Mouse (Mus musculus) megakaryocyte-erythroid progenitor cell, adult 5-6 weeks (primary cell): ENCODE results near the gene Tspan18. TPM values are rescaled to one million over a fixed set of nuclear protein-coding genes. Genes with fewer than 3 reads are reported as not detected.
A peak's percentile ranks its signal among the peaks of the same experiment; 100 is the strongest.

Experiments used
- ATAC-seq: replicated peaks from 2 replicates; pipeline ENCODE4 v1.8.0; 2016; ENCODE audit warnings: mild to moderate bottlenecking, inconsistent platforms; ENCODE audit not compliant: severe bottlenecking, poor library complexity, low FRiP score, low TSS enrichment
- total RNA-seq, 2 experiments: library from RNA; stranded (forward) in 1 of 2; stranded (reverse) in 1 of 2; fragments of 200-1000, 215-1000 nt in 1 of 2; fragments of >200 nt in 1 of 2; fragmentation: Nextera tagmentation in 1 of 2; gene quantifications; 2 replicates each; pipeline ENCODE4 v1.2.3; 2014 to 2017

The Tspan18 gene
- total RNA-seq, 2 experiments from 2014 or later = 4.1 TPM; not detected in 1

- no peak for ATAC-seq
Measured at GRCm38 (mm10) chr2:93193806-93194205, 140.5 kb downstream of the Tspan18 start.

GRCm38 (mm10) chr2:93192671-93193080, 141.6 kb downstream of the Tspan18 start:
- no peak for ATAC-seq

GRCm38 (mm10) chr2:93192182-93192560, 142.1 kb downstream of the Tspan18 start:
- no peak for ATAC-seq

- ATAC-seq = no peak
Measured at GRCm38 (mm10) chr2:93191488-93192181, 142.7 kb downstream of the Tspan18 start.

GRCm38 (mm10) chr2:93190771-93191487, 143.4 kb downstream of the Tspan18 start:
- no peak for ATAC-seq

GRCm38 (mm10) chr2:93188761-93189458, 145.4 kb downstream of the Tspan18 start:
- no peak for ATAC-seq

GRCm38 (mm10) chr2:93188020-93188760, 146.1 kb downstream of the Tspan18 start:
- ATAC-seq = no peak

GRCm38 (mm10) chr2:93187323-93187996, 146.8 kb downstream of the Tspan18 start, which contains the start of gene Trp53i11:
Trp53i11 (plus strand) TSS chr2:93187548.
- ATAC-seq = peak; percentile 75

GRCm38 (mm10) chr2:93182859-93183258, 151.4 kb downstream of the Tspan18 start:
- ATAC-seq = no peak

GRCm38 (mm10) chr2:93180077-93180844, 154.0 kb downstream of the Tspan18 start:
- ATAC-seq = 0 out of 2 replicates have a peak, but pooled peaks have one; percentile 26

GRCm38 (mm10) chr2:93179603-93180002, 154.7 kb downstream of the Tspan18 start:
- ATAC-seq = no peak

- ATAC-seq = no peak
Measured at GRCm38 (mm10) chr2:93178313-93178677, 156.0 kb downstream of the Tspan18 start.

- ATAC-seq = no peak
Measured at GRCm38 (mm10) chr2:93177668-93178312, 156.5 kb downstream of the Tspan18 start.

- ATAC-seq = no peak
Measured at GRCm38 (mm10) chr2:93176871-93177667, 157.2 kb downstream of the Tspan18 start.

GRCm38 (mm10) chr2:93176193-93176798, 158.0 kb downstream of the Tspan18 start:
- no peak for ATAC-seq

- no peak for ATAC-seq
Measured at GRCm38 (mm10) chr2:93175721-93176120, 158.6 kb downstream of the Tspan18 start.

GRCm38 (mm10) chr2:93175278-93175677, 159.0 kb downstream of the Tspan18 start:
- ATAC-seq = no peak
